Mouse (Mus musculus) heart, embryonic 11.5 days (tissue): ENCODE measurements around the gene Kirrel. TPM values are rescaled to one million over a fixed set of nuclear protein-coding genes. Genes with fewer than 3 reads are reported as not detected.
"Not testable (repeated sequence)": the region's sequence is repeated elsewhere in the genome, so short reads cannot be mapped to it uniquely, and the experiment has no call there.

Experiments
- ATAC-seq: fragments of 200-750 bp; cut with Nextera tagmentation; replicated peaks from 2 replicates; pipeline ENCODE4 v1.8.0; 2017; ENCODE audit warnings: moderate library complexity; ENCODE audit not compliant: insufficient number of reproducible peaks, low FRiP score, low TSS enrichment
- H3K27ac ChIP-seq: fragments of 300-500 bp; sonication (generic); 2 replicates; pipeline ENCODE4 v1.5.1; 2014; ENCODE audit warnings: mild to moderate bottlenecking, low read depth, low read length
- H3K27me3 ChIP-seq: fragments of 300-500 bp; sonication (generic); 2 replicates; pipeline ENCODE4 v1.6.1; 2014; ENCODE audit warnings: mild to moderate bottlenecking, low read length, mixed read lengths; ENCODE audit not compliant: control insufficient read depth, insufficient read depth
- H3K36me3 ChIP-seq: fragments of 300-500 bp; sonication (generic); 2 replicates; pipeline ENCODE4 v1.6.1; 2014; ENCODE audit warnings: mild to moderate bottlenecking, low read length, moderate library complexity, mixed read lengths; ENCODE audit not compliant: control insufficient read depth, insufficient read depth
- H3K4me1 ChIP-seq: fragments of 300-500 bp; sonication (generic); 2 replicates; pipeline ENCODE4 v1.6.1; 2014; ENCODE audit warnings: low read length; ENCODE audit not compliant: control insufficient read depth, insufficient read depth
- H3K4me2 ChIP-seq: fragments of 300-500 bp; sonication (generic); 2 replicates; pipeline ENCODE4 v1.6.1; 2014; ENCODE audit warnings: mild to moderate bottlenecking, moderate library complexity
- H3K4me3 ChIP-seq: fragments of 300-500 bp; sonication (generic); 2 replicates; pipeline ENCODE4 v1.5.1; 2014; ENCODE audit warnings: low read depth, low read length
- H3K9ac ChIP-seq: fragments of 300-500 bp; sonication (generic); 2 replicates; pipeline ENCODE4 v1.6.1; 2014; ENCODE audit warnings: mild to moderate bottlenecking, low read depth, low read length, moderate library complexity
- H3K9me3 ChIP-seq: fragments of 300-500 bp; sonication (generic); replicated peaks from 2 replicates; pipeline ENCODE4 v1.6.1; 2016; ENCODE audit warnings: low read length; ENCODE audit not compliant: control insufficient read depth
- WGBS: fragments of 180-500 bp; shearing (Covaris S2); extraction: QIAGEN DNeasy Blood & Tissue Kit; methylation state at CpG from one replicate; pipeline ENCODE4 v1.1.7; 2014; ENCODE audit not compliant: insufficient replicate concordance; 5-methylcytosine and 5-hydroxymethylcytosine counted together
- polyA plus RNA-seq: library from polyadenylated mRNA; unstranded; fragments of >200 nt; fragmentation: Nextera tagmentation; extraction: Ambion mirVana; gene quantifications from 2 replicates; pipeline ENCODE4 v1.2.1, GENCODE M21; 2014

Gene Kirrel
- polyA plus RNA-seq, 1 experiment from 2014 or later: 12.6 TPM

- WGBS: 68% methylated on average over 8 of the region's 8 CpGs
- H3K4me2 ChIP-seq: no peak overlapping the region
- ATAC-seq: no peak
- H3K27ac ChIP-seq: peak overlapping the region; percentile 77
- peaks cover 53% of the 10 kb centered on the region for H3K4me1 ChIP-seq
- no peaks in the 10 kb centered on the region for H3K27me3 ChIP-seq
- H3K36me3 ChIP-seq: peaks cover 2% of the 10 kb centered on the region; the same call in 1 of the 2 replicates
- H3K9me3 ChIP-seq: no peaks in the 10 kb centered on the region
- no peak overlapping the region for H3K4me3 ChIP-seq
- H3K9ac ChIP-seq: no peak overlapping the region
Measured at GRCm38 (mm10) chr3:87115271-87115670, 59.3 kb downstream of the Kirrel start.

GRCm38 (mm10) chr3:87114801-87115200 lies 59.7 kb downstream of the Kirrel start:
- Histone ChIP-seq H3K4me1 (peaks cover 53% of the 10 kb centered on the region), H3K27ac (peak overlapping the region; percentile 77)
- no peak for ATAC-seq

GRCm38 (mm10) chr3:87113881-87114280 lies 60.7 kb downstream of the Kirrel start:
- not testable (repeated sequence) for H3K27ac ChIP-seq, ATAC-seq, H3K9ac ChIP-seq, H3K4me2 ChIP-seq, H3K4me3 ChIP-seq, H3K36me3 ChIP-seq, H3K9me3 ChIP-seq, H3K27me3 ChIP-seq
- WGBS: 39% methylated on average over 1 of the region's 1 CpGs
- peaks cover 53% of the 10 kb centered on the region for H3K4me1 ChIP-seq

More at GRCm38 (mm10) chr3:87114801-87115200, 59.7 kb downstream of the Kirrel start:
- Histone ChIP-seq H3K9ac (no peak overlapping the region), H3K9me3 (no peaks in the 10 kb centered on the region), H3K4me2 (no peak overlapping the region), H3K27me3 (no peaks in the 10 kb centered on the region), H3K36me3 (peaks cover 2% of the 10 kb centered on the region; the same call in 1 of the 2 replicates), H3K4me3 (no peak overlapping the region)
- 33% methylated on average over 9 of the region's 9 CpGs for WGBS

GRCm38 (mm10) chr3:87112264-87112663 lies 62.3 kb downstream of the Kirrel start:
- peaks cover 42% of the 10 kb centered on the region for H3K4me1 ChIP-seq
- WGBS: 44% methylated on average over 3 of the region's 3 CpGs

GRCm38 (mm10) chr3:87104856-87105255 lies 69.7 kb downstream of the Kirrel start:
- Histone ChIP-seq H3K4me3 (no peak overlapping the region), H3K27ac (no peak overlapping the region), H3K4me2 (no peak overlapping the region), H3K4me1 (peaks cover 33% of the 10 kb centered on the region), H3K36me3 (no peaks in the 10 kb centered on the region), H3K27me3 (no peaks in the 10 kb centered on the region), H3K9me3 (no peaks in the 10 kb centered on the region), H3K9ac (no peak overlapping the region)
- 77% methylated on average over 2 of the region's 2 CpGs for WGBS
- ATAC-seq: no peak

More at GRCm38 (mm10) chr3:87112264-87112663, 62.3 kb downstream of the Kirrel start:
- no peak for ATAC-seq
- Histone ChIP-seq H3K36me3 (no peaks in the 10 kb centered on the region), H3K27ac (no peak overlapping the region), H3K4me3 (no peak overlapping the region), H3K9ac (no peak overlapping the region), H3K27me3 (no peaks in the 10 kb centered on the region), H3K4me2 (no peak overlapping the region), H3K9me3 (no peaks in the 10 kb centered on the region)

- 0 out of 2 replicates have a peak overlapping the region, but pooled peaks have one; percentile 15 for H3K27ac ChIP-seq
- H3K4me3 ChIP-seq: no peak overlapping the region
- 34% methylated on average over 7 of the region's 7 CpGs for WGBS
- H3K9ac ChIP-seq: no peak overlapping the region
- H3K36me3 ChIP-seq: peaks cover 6% of the 10 kb centered on the region; the same call in 1 of the 2 replicates
- no peak for ATAC-seq
- no peaks in the 10 kb centered on the region for H3K9me3 ChIP-seq
- no peaks in the 10 kb centered on the region for H3K27me3 ChIP-seq
- H3K4me2 ChIP-seq: no peak overlapping the region
- peaks cover 44% of the 10 kb centered on the region for H3K4me1 ChIP-seq
Measured at GRCm38 (mm10) chr3:87102346-87102745, 72.2 kb downstream of the Kirrel start.

GRCm38 (mm10) chr3:87100911-87101310 lies 73.6 kb downstream of the Kirrel start:
- ATAC-seq: no peak
- Histone ChIP-seq H3K9me3 (no peaks in the 10 kb centered on the region), H3K36me3 (peaks cover 6% of the 10 kb centered on the region; the same call in 1 of the 2 replicates), H3K9ac (no peak overlapping the region), H3K27me3 (no peaks in the 10 kb centered on the region), H3K4me2 (no peak overlapping the region), H3K4me1 (peaks cover 44% of the 10 kb centered on the region), H3K4me3 (no peak overlapping the region), H3K27ac (no peak overlapping the region)
- 79% methylated on average over 4 of the region's 4 CpGs for WGBS

- Histone ChIP-seq H3K4me3 (no peak overlapping the region), H3K9me3 (no peaks in the 10 kb centered on the region), H3K9ac (no peak overlapping the region), H3K27ac (no peak overlapping the region), H3K4me2 (no peak overlapping the region), H3K27me3 (no peaks in the 10 kb centered on the region), H3K4me1 (peaks cover 33% of the 10 kb centered on the region), H3K36me3 (peaks cover 6% of the 10 kb centered on the region; the same call in 1 of the 2 replicates)
- no peak for ATAC-seq
- 87% methylated on average over 19 of the region's 19 CpGs for WGBS
Measured at GRCm38 (mm10) chr3:87097969-87098946, 76.3 kb downstream of the Kirrel start.
